Mouse (Mus musculus): ENCODE measurements around the gene St8sia1.
"Not testable (repeated sequence)": the region's sequence is repeated elsewhere in the genome, so short reads cannot be mapped to it uniquely, and the experiment has no call there.

The St8sia1 gene

DNA sequence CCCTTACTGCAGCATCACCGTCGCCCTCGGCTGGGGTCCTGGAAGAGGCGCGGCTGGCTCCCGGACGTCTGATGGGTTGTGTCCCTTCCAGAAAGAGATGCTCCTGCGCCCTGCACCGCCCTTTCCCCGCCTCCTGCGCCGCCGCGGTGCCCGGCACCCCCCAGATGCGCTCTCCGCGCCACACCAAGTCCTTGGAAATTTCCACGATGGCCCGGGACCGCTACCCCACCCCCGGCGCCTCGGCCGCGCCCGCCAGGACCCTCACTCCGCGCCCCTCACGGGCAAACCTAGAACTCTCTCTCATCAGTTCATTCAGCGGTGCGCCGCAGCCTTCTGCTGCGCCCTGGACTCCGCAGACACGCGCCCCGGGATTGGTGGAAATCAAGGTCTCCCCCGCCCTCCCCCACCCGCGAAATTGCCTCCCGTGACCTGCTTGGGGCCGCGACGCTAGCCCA, at the start of gene St8sia1:
Gene St8sia1 (minus strand): TSS at position 377 of the 455 bp plus-strand sequence.
- DNase-seq (ENCODE audit: low spot score) = no peak

DNA sequence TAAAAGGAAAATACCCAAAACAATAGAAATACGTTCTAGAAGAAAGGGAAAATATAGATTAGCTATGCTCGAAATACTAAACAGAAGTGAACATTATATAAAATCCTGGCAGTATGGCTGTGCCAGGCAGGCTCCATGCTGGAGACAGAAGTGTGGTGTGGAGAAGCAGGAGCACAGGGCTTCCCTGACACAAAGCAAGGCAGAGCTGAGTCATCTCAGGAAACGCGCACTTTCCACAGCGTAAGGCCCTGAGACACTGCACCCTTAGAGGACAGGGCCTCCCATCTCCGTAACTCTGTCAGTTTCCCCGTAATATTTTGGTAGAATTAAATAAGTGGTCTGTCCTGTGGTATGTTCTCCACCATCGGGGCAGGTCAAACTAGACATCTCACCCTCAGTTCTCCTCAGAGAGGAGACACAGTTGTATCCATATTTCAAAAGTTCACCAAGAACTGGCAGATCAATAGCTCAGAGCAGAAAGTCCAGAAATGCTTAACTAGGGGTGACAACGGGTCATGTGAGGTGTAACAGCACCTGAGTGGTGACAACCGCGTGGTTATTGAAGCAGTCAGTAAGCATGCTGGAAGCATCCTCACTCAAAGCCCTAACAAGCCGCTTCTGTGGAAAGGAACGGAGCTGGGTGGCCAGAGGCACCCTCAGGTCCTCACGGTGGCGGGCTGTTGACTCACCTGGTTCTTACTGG, 48.4 kb upstream of the St8sia1 start:
- DNase-seq (ENCODE audit: low spot score) = no peak

DNA sequence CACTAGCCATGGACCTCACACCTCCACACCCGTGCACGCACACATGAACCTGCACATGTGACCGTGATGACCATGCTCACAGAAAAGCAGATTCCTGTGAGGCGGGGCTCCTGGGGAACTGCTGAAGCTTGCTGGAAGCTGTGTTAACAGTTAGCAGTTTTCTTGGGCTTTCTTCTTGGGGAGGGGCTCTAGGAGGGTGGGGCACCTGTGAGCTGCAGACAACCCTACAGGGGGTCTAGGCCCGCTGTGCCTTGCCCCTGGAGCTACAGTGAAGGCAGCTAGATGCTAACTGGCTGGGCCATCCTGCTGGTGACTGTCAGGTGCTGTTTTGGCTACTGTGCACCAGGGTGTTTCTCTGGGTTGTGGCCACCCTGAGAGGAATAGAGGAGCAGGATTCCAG, 44.6 kb upstream of the St8sia1 start:
- DNase-seq (ENCODE audit: low spot score) = no peak

DNA sequence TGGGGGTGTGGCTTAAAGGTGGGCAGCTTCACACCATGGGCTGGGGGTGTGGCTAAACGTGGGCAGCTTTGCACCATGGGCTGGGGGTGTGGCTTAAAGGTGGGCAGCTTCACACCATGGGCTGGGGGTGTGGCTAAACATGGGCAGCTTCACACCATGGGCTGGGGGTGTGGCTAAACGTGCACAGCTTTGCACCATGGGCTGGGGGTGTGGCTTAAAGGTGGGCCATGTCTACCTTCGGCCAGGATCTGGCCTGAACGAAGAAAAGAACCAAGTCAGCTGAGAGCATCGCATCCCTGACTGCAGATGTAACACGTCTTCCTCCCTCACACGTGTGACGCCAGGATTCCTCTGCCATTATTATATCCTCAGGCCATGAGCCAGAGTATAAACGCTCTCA, 41.0 kb upstream of the St8sia1 start:
- DNase-seq (ENCODE audit: low spot score) = not testable (repeated sequence)

DNA sequence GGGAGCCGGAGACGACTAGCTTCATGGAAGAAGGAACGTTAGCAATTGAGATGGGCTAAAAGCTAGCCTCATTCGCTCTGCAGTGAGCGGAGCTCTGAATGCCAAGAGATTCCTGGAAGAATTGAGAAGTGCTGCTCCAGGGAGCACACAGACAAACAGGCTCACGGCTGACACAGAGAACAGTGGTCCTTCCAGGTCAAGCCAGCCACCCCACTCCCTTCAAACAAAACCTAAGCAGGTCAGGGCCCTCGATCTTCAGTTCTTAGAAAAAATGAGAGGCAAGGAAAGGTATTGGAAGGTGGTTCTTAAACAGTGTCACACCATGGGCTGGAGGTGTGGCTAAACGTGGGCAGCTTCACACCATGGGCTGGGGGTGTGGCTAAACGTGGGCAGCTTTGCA, 40.5 kb upstream of the St8sia1 start:
- no peak for DNase-seq (ENCODE audit: low spot score)

DNA sequence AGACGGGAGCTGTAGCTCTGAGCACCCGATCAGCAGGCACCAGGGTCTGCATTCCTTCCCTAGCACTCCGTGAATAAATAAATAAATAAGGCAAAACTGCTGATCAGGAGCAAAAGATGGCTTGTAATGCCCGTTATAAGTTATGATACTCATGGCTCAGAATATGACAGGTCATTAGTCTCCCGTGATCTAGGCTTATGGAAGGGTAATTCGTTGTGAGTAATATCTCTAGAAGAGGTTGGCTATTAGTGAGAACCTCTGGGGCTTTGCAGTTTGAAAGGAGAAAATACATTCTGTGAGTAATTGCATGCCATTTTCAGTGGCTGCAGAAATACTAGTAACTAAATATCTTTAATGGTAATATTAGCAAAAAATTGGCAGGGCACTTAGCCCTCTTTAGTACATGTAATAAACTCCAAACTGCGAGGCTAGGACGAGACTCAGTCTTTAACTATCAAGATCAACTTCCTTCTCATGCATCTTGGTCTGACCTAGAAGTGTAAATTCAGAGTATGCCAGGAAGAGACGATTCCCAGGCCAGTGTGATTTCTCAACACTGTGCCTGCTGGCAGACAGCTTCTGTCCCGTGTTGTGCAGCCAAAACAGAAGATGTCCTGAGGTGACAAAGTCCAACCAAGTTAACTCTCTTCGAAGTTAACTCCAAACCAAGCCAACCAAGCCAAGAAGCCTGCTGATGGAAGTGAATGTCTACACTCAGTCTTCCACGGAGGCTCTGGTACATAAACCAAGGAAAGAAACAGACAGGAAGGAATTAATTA, 34.2 kb upstream of the St8sia1 start:
- no peak for DNase-seq (ENCODE audit: low spot score)

DNA sequence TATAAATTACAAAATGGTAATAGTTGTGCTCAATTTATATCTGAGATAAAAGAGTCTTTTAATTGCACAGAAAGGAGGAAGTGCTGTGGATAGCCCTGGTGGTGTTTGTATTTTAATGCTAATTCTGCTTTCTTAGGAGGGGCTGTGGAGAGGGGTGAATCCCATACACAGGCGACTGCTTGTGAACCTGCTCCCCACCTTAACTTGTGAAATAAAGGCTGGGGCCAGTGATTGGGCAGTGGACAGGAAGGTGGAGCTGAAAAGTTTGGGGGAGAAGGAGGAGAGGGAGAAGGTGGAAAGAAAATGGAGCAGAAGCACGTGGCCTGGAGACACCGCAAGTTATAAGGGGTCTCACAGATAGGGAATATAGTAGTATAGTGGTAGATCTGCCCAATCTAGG, 32.6 kb upstream of the St8sia1 start:
- no peak for DNase-seq (ENCODE audit: low spot score)

DNA sequence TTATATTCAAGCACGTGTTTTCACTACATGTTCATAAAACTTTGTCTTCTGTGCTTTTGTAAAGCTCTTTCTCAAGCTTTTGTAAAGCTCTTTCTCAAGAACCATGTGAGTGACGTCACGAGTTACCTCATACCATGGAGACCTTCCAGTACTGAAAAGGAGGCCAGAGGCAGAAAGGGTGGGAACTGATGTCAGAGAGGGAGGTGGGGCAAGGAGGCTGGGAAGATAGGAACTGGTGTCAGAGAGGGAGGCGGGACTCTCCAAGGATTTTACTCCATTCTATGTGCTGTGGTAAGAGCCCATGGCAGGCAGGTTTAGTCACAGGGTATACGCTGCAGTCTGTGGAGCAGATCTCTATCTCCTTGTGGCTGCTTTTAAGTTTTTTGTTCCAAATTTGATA, 31.3 kb upstream of the St8sia1 start:
- no peak for DNase-seq (ENCODE audit: low spot score)

DNA sequence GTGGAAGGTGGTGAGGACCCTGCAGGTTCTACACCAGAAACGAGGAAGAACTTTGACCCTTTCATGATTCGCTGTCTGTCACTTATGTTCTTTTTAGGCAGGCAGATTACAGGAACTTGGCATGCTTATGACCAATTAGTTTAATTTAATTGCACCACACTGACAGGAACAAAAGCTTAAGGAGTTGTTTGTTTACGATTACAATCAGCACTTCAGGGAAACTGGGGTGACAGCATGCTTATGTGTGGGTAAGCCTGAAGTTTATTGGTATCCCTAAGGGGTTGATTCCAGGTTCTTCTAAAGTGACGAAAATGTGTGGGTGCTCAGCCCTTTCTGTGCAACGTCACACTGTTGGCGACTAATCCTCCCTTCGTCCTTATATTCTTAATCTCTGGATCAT, 30.6 kb upstream of the St8sia1 start:
- DNase-seq (ENCODE audit: low spot score) = no peak

DNA sequence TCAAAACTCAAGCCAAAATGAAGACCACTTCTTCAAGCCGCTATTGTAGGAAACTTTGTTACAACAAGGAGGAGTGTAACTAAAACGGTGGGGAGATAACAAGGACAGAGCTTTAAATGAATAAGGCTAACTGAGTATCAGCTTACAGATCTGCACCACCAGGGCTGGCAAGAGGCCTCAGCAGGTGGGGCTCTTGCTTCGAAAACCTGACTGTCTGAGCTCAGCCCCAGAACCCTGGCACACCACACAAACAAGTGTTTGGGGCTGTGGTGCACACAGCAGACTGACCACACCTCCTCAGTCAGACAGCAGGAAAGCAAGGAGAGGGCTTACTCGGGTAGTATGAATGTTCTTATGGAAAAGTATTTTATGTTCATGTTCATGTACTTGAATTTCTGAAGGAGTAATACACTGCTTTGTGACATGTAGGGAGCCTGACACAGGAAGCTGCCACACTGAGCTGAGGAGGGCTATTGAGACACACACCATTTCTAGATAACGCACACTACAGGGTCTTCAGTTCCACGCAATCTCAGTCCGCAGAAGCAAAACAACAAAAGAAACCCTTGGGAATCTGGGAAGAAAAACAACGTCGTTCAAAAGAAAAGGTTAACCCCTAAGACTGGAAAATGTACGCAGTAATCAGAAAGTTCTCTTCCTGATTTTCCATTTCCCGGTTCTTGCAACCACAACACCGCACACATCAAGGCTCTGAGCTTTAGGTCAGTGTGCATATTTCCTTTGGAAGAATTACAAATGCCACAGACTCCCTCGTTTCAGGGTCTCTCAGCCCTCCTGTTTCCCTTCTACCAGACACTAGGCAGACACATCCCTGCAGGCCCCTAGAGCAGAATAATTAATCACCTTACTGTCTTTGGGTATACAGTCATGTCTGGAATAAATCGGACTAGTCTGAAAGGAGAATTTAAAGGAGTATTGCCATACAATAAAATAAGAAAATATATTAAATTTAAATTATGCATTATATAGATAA, 29.8 kb upstream of the St8sia1 start:
- DNase-seq (ENCODE audit: low spot score) = no peak

DNA sequence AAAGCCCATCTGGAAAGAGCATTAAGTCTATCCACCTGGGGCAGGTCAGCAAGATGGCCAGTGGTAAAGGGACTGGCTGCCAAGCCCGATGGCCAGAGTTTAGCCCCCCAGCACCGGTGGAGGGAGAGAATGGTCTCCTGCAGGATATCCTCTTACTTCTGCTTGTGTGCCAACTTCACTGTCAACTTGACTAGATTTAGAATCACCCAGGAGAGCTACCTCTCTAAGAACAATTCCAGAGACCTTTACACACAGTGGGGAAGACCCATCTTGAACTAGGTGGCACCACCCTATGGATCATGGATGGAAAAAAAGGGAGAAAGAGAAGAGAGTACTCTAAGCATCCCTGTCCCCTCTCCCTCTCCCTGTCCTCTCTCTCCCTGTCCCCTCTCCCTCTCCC, 28.7 kb upstream of the St8sia1 start:
- no peak for DNase-seq (ENCODE audit: low spot score)

DNA sequence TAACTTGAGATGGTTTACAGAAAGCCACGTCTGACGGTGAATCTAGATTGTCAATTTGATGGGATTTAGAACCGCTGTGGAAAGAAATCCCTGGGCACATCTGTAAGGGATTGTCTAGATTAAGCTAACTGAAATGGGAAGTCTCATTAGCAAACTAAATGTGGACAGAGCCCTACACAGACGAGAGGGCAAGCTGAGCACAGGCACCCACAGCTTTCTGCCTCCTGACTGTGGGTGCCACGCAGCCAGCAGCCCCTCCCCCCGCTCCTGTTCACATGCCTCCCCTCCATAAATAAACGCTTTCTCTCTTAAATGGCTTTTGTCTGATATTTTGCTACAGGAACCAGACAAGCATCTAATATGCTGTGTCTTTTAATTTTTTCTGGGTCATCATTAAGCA, 27.8 kb upstream of the St8sia1 start:
- no peak for DNase-seq (ENCODE audit: low spot score)

DNA sequence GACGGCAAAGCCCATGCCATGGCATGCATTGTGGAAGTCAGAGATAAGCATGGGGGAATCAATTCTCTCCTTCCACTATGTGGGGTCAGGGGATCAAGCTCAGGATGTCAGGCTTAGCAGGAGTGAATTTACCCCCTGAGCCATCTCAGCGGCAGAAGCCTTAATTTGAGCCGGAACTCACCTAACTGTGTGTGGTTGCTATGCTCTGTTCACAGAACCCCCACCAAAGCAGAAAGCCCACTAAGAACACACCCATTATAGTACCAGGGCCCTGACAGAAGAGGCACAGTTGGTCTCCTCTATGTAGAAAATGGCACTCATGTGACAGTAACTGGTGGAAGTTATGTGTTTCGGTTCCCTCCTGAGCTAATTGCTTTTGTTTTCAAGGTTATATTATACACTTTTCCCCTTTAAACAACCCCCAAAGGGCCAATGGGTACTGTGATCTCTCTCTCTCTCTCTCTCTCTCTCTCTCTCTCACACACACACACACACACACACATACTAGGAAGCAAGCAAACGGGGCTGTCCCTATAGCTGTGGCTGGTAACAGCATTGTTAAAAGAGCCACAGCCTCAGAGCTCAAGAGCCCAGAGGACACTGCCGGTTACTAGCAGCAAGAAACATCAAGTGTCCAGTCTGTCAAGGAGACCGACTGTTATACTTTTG, 27.3 kb upstream of the St8sia1 start:
- no peak for DNase-seq (ENCODE audit: low spot score)

DNA sequence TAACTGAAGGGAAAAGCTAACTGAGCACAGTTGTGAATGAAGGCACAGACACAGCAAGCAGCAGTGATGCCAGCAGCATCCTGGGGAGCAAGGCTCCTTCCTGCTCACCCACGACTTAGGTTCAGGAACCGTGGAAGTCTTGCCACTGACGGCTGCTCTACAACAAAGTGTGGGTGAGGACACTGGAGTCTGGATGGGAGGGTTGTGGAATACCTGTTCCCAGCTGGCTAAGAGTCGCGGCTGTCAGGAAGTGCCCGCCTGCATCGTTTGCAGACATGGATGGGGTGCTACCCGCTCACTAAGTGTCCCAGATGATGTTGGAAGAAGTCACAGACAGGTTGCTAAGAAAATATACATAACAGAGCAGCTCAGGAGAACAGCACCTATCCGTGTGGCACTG, 26.3 kb upstream of the St8sia1 start:
- DNase-seq (ENCODE audit: low spot score) = no peak

DNA sequence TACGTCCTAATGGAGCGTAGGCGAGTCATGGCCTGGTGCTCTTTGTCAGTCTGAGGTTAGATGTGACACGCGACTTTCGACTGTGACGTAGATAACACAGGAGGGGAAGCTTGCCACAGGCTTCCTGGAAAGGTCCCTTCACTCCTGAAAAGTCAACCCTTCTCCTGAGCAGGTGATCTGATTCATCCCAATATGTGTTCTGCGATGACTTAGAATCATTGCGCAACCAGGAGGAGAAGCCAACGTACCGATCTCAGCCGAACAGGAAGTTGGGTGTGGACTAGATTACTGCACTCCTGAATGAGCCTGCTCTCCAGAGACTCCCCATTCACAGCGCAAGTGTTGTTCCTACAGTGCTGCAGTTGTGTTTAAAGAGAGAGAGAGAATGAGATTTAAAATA, 25.2 kb upstream of the St8sia1 start:
- DNase-seq (ENCODE audit: low spot score) = no peak

DNA sequence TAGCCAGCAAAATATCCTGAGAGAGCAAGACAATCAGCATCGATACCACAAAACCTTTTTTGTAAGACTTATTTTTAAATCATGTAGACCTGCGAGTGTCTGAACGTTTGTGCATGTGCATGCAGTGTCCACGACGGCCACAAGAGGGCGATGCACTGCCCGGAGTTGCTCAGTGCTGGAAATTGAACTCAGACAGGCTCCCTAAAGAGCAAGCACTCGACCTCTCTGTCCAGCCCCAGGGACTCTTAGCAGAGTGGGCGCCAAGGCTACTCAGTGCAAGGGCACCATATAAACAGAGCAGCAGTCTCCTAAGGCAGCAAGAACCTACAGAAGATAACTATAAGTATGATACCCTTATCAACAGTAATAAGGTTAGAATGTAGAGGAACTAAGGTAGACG, 24.5 kb upstream of the St8sia1 start:
- peak; percentile 53 for DNase-seq (ENCODE audit: low spot score)

DNA sequence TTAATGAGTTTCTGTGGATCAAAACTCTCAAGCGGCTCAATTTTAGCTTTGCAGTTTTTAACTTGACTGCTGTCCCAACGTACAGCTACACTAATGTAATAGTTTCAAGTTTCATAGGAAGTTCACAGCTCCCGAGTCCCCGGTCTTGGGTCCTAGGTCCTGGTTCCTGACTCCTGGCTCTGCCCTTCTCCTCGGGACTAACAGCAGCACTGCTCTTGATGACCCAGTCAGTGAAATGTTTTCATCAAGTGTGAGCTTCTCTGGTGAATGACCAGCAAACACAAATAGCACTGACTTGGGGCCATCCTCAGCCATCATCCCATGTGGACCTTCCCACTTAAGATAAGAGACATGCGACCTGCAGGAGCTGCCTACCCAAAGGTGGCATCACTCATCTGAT, 24.0 kb upstream of the St8sia1 start:
- no peak for DNase-seq (ENCODE audit: low spot score)

DNA sequence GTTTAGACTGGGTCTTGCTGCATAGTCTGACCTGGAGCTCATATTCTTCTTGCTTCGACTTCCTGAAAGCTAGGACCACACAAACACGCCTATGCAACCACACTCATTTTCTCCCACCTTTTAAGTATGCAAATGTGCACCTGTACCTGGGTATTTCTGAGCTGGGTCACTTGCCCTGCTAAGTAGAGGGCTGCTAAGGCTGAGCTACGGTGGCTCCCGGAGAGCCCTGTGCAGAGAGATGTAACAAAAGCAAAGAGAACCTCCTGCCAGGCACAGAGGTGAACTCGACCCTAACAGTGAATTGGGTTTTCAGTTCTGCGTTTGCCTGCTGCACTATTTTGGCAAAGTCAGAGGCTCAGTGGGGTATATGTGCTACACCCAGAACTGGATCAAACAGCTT, 23.4 kb upstream of the St8sia1 start:
- DNase-seq (ENCODE audit: low spot score) = no peak

DNA sequence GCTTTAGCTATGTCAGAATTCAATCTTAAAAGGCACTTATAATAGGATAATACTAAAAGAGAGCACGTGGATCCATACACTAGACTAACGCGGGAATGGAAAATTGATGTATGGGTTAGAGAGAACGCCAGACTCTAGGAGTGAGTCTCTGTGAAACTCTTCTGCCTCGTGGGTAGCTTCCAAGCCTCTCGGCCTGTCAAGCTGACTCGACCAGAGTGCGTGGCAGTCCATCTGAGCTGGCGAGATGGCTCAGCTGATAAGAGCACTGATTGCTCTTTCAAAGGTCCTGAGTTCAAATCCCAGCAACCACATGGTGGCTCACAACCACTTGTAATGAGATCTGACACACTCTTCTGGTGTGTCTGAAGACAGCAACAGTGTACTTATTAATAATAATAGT, 22.5 kb upstream of the St8sia1 start:
- DNase-seq (ENCODE audit: low spot score) = not testable (repeated sequence)

DNA sequence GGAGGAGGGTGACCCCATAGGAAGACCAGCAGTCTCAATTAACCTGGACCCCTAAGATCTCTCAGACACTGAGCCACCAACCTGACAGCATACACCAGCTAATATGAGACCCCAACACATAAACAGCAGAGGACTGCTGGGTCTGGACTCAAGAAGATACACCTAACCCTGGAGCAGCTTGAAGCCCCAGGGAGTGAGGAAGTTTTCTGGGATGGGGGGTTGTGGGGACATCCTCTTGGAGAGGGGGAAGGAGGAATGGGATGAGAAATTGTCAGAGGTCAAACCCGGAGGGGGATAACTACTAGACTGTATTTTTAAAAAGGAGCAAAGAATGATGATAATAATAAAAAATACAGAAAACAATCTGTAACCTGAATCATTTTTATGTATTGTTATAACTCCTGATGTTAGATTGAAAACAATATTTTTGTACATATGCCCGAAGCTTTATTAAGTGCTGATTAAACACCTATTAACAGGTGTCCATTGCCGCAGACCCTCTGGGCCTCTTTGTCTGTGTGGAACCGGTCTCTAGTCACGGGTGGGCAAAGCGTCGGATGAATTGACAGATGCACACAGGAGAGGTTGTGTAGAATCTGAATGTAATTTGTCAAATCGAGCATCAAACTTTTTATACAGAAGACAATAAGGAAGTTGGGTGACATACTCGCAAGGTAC, 21.4 kb upstream of the St8sia1 start:
- DNase-seq (ENCODE audit: low spot score) = not testable (repeated sequence)
